Mouse (Mus musculus): ENCODE measurements at regions not wholly inside any gene's neighbourhood (a gene's known extent, or its start where the extent isn't known, plus 50 kb on each side); places are given as distances from the start of the nearest gene placed in this dataset.
A peak's percentile ranks its signal among the peaks of the same experiment; 100 is the strongest.

GRCm38 (mm10) chr3:149148608-149149007, 158.3 kb upstream of the Adgrl2 start:
- no peak overlapping the region for H3K27ac ChIP-seq (ENCODE audit: low read depth, low read length)
- H3K36me3 ChIP-seq (ENCODE audit: control insufficient read depth, insufficient read depth), result no peaks in the 10 kb centered on the region
- H3K27me3 ChIP-seq (replicated peaks; ENCODE audit: control insufficient read depth, insufficient read depth, low read length), result no peaks in the 10 kb centered on the region
- no peak for TF ChIP-seq CTCF (IDR thresholded peaks at IDR 0.05; ENCODE audit: low read depth)
- 78% methylated on average over 8 of the region's 8 CpGs for WGBS
- no peak overlapping the region for H3K9ac ChIP-seq (ENCODE audit: low read depth, low read length)
- ATAC-seq, result no peak
- H3K9me3 ChIP-seq (ENCODE audit: control insufficient read depth), result no peaks in the 10 kb centered on the region
- H3K4me3 ChIP-seq (ENCODE audit: low read depth, low read length), result no peak overlapping the region
- no peaks in the 10 kb centered on the region for H3K4me1 ChIP-seq (replicated peaks; ENCODE audit: control insufficient read depth, insufficient read depth, low read length)
- H3K4me2 ChIP-seq (replicated peaks; ENCODE audit: low read depth), result no peak overlapping the region

- Histone ChIP-seq H3K36me3 (ENCODE audit: control insufficient read depth, insufficient read depth) (no peaks in the 10 kb centered on the region), H3K27ac (ENCODE audit: low read depth, low read length) (no peak overlapping the region), H3K4me2 (replicated peaks; ENCODE audit: low read depth) (no peak overlapping the region), H3K9me3 (ENCODE audit: control insufficient read depth) (no peaks in the 10 kb centered on the region), H3K9ac (ENCODE audit: low read depth, low read length) (no peak overlapping the region), H3K27me3 (replicated peaks; ENCODE audit: control insufficient read depth, insufficient read depth, low read length) (no peaks in the 10 kb centered on the region), H3K4me1 (replicated peaks; ENCODE audit: control insufficient read depth, insufficient read depth, low read length) (no peaks in the 10 kb centered on the region), H3K4me3 (ENCODE audit: low read depth, low read length) (no peak overlapping the region)
- 93% methylated on average over 6 of the region's 6 CpGs for WGBS
- no peak for TF ChIP-seq CTCF (IDR thresholded peaks at IDR 0.05; ENCODE audit: low read depth)
- no peak for ATAC-seq
Observed at GRCm38 (mm10) chr3:149147916-149148315, 157.6 kb upstream of the Adgrl2 start.

- no peak for TF ChIP-seq CTCF (IDR thresholded peaks at IDR 0.05; ENCODE audit: low read depth)
- Histone ChIP-seq H3K36me3 (ENCODE audit: control insufficient read depth, insufficient read depth) (no peaks in the 10 kb centered on the region), H3K9me3 (ENCODE audit: control insufficient read depth) (no peaks in the 10 kb centered on the region), H3K4me3 (ENCODE audit: low read depth, low read length) (no peak overlapping the region), H3K4me1 (replicated peaks; ENCODE audit: control insufficient read depth, insufficient read depth, low read length) (no peaks in the 10 kb centered on the region), H3K4me2 (replicated peaks; ENCODE audit: low read depth) (no peak overlapping the region), H3K27ac (ENCODE audit: low read depth, low read length) (no peak overlapping the region), H3K27me3 (replicated peaks; ENCODE audit: control insufficient read depth, insufficient read depth, low read length) (no peaks in the 10 kb centered on the region), H3K9ac (ENCODE audit: low read depth, low read length) (no peak overlapping the region)
- ATAC-seq, result no peak
- 58% methylated on average over 9 of the region's 9 CpGs for WGBS
Observed at GRCm38 (mm10) chr3:149146673-149147072, 156.3 kb upstream of the Adgrl2 start.

- no peaks in the 10 kb centered on the region for H3K27me3 ChIP-seq (replicated peaks; ENCODE audit: control insufficient read depth, insufficient read depth, low read length)
- WGBS, result 64% methylated on average over 3 of the region's 3 CpGs
- no peak overlapping the region for H3K4me2 ChIP-seq (replicated peaks; ENCODE audit: low read depth)
- no peak overlapping the region for H3K4me3 ChIP-seq (ENCODE audit: low read depth, low read length)
- no peak overlapping the region for H3K27ac ChIP-seq (ENCODE audit: low read depth, low read length)
- no peaks in the 10 kb centered on the region for H3K4me1 ChIP-seq (replicated peaks; ENCODE audit: control insufficient read depth, insufficient read depth, low read length)
- H3K9ac ChIP-seq (ENCODE audit: low read depth, low read length), result no peak overlapping the region
- H3K9me3 ChIP-seq (ENCODE audit: control insufficient read depth), result no peaks in the 10 kb centered on the region
- no peak for TF ChIP-seq CTCF (IDR thresholded peaks at IDR 0.05; ENCODE audit: low read depth)
- no peaks in the 10 kb centered on the region for H3K36me3 ChIP-seq (ENCODE audit: control insufficient read depth, insufficient read depth)
- peak; percentile 64; the same call in 1 of the 2 replicates for ATAC-seq
Observed at GRCm38 (mm10) chr3:149140461-149140860, 150.1 kb upstream of the Adgrl2 start.

- ATAC-seq, result no peak
- no peaks in the 10 kb centered on the region for H3K4me1 ChIP-seq (replicated peaks; ENCODE audit: control insufficient read depth, insufficient read depth, low read length)
- no peak overlapping the region for H3K9ac ChIP-seq (ENCODE audit: low read depth, low read length)
- H3K9me3 ChIP-seq (ENCODE audit: control insufficient read depth), result no peaks in the 10 kb centered on the region
- 86% methylated on average over 9 of the region's 9 CpGs for WGBS
- no peak for TF ChIP-seq CTCF (IDR thresholded peaks at IDR 0.05; ENCODE audit: low read depth)
- H3K27ac ChIP-seq (ENCODE audit: low read depth, low read length), result no peak overlapping the region
- no peaks in the 10 kb centered on the region for H3K27me3 ChIP-seq (replicated peaks; ENCODE audit: control insufficient read depth, insufficient read depth, low read length)
- H3K4me3 ChIP-seq (ENCODE audit: low read depth, low read length), result no peak overlapping the region
- H3K36me3 ChIP-seq (ENCODE audit: control insufficient read depth, insufficient read depth), result no peaks in the 10 kb centered on the region
- H3K4me2 ChIP-seq (replicated peaks; ENCODE audit: low read depth), result no peak overlapping the region
Observed at GRCm38 (mm10) chr3:149134028-149134938, 143.9 kb upstream of the Adgrl2 start.

- no peak overlapping the region for H3K27ac ChIP-seq (ENCODE audit: low read depth, low read length)
- no peak overlapping the region for H3K9ac ChIP-seq (ENCODE audit: low read depth, low read length)
- ATAC-seq, result 0 out of 2 replicates have a peak, but pooled peaks have one; percentile 33
- no peaks in the 10 kb centered on the region for H3K9me3 ChIP-seq (ENCODE audit: control insufficient read depth)
- no peaks in the 10 kb centered on the region for H3K36me3 ChIP-seq (ENCODE audit: control insufficient read depth, insufficient read depth)
- H3K4me1 ChIP-seq (replicated peaks; ENCODE audit: control insufficient read depth, insufficient read depth, low read length), result 0 out of 2 replicates have a peak, but pooled peaks cover 4% of the 10 kb centered on the region
- WGBS, result 81% methylated on average over 5 of the region's 5 CpGs
- no peak for TF ChIP-seq CTCF (IDR thresholded peaks at IDR 0.05; ENCODE audit: low read depth)
- H3K4me3 ChIP-seq (ENCODE audit: low read depth, low read length), result no peak overlapping the region
- H3K4me2 ChIP-seq (replicated peaks; ENCODE audit: low read depth), result no peak overlapping the region
- no peaks in the 10 kb centered on the region for H3K27me3 ChIP-seq (replicated peaks; ENCODE audit: control insufficient read depth, insufficient read depth, low read length)
Observed at GRCm38 (mm10) chr3:149118806-149119205, 128.5 kb upstream of the Adgrl2 start.

All from intestine, postnatal 0 days (tissue).